Mouse (Mus musculus) small intestine, adult 2 months (tissue): Measurements from ENCODE around the gene Opa3.

ENCODE experiments used
- CTCF ChIP-seq: fragments of 200-500 bp; IDR thresholded peaks from 2 replicates; pipeline ENCODE4 v1.5.1; 2012; ENCODE audit warnings: low read depth, mild to moderate bottlenecking, control low read depth, inconsistent platforms, low read length, moderate library complexity, mixed read lengths; ENCODE audit not compliant: insufficient replicate concordance, insufficient read length; ENCODE audit errors: extremely low read depth
- POLR2A ChIP-seq: fragments of 200-500 bp; IDR thresholded peaks from 2 replicates; pipeline ENCODE4 v1.6.1; 2012; ENCODE audit warnings: low read depth, mild to moderate bottlenecking, control low read depth, inconsistent platforms, low read length, moderate library complexity

- TF ChIP-seq POLR2A (no peak), CTCF (no peak)
These were observed 27.3 kb downstream of the Opa3 start for GRCm38 (mm10) chr7:19255395-19255794.
